Mouse (Mus musculus) cerebellum, postnatal 14 days (tissue): ENCODE data around the gene Amer3.
A peak's percentile ranks its signal among the peaks of the same experiment; 100 is the strongest.
"Not testable (repeated sequence)": the region's sequence is repeated elsewhere in the genome, so short reads cannot be mapped to it uniquely, and the experiment has no call there.

Experiments used
- DNase-seq, 2 experiments: peaks; one replicate each; pipeline ENCODE4 v3.0.0; 2021; ENCODE audit warnings: mixed read lengths in 2 of 2

Amer3 gene

DNA sequence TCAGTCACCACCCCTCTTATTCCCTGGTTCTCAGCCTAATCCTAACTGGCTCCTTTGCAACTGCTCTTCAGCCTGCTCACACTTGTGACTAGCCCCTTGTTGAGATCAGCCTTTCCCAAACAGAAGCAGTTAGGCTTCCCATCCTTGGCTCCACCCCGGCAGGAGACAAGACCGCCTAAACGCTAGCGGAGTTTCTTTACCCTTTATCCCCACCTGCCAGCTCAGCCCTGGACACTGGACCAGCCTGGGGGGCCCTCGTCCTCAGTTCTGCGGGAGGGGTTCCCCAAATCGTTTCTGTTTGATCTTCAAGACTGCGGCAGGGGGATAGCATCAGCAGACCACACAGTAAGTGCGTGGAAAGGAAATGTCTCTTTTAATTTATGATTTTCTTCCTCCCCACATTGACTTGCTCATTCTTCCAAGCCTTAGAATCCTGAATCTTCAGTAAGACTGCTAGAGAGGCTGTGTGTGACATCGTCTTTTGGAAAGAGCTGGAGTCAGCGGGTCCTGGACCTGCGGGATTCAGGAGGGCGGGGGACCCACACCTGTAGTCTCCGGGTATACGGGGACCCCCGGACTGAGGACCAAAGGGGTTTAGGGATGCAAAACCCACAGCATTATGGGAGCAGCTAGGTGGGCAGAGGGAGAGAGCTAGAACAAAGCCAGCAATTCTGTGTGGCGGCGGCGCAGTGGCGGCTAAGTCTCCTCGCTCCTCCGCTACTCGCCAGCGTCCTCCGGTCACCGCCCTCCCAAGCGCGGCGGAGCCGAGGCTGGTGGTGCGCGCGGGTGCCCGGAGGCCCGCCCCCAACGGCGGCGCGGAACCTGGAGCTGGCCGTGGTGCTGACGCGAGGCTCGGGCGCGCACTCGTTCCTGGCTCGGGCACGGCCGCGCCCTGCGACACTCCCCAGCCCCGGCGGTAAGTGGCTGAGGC is at the start of gene Amer3:
TSS of gene Amer3 (plus strand) at position 807 of the 931 bp plus-strand sequence.
- DNase-seq = peak; percentile 91 to 95

DNA sequence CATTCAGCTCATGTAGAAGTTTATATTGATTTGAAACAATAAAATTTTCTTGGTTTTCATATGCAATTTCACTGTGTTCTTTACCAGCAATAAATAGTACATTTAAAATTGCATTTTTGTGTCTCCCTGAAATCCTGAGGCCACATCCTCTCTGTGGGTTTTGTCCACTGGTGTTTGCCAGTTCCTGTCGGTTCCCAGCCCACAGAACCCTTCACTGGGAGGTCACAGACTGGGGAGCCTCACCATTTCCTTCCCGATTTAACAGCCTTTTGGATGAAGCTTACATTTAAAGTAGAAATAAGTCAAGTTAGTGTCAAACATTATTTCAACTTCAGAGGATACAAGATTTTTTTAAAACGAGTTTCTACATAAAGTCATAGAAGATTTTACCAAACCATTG is 44.9 kb upstream of the Amer3 start:
- DNase-seq = not testable (repeated sequence)

DNA sequence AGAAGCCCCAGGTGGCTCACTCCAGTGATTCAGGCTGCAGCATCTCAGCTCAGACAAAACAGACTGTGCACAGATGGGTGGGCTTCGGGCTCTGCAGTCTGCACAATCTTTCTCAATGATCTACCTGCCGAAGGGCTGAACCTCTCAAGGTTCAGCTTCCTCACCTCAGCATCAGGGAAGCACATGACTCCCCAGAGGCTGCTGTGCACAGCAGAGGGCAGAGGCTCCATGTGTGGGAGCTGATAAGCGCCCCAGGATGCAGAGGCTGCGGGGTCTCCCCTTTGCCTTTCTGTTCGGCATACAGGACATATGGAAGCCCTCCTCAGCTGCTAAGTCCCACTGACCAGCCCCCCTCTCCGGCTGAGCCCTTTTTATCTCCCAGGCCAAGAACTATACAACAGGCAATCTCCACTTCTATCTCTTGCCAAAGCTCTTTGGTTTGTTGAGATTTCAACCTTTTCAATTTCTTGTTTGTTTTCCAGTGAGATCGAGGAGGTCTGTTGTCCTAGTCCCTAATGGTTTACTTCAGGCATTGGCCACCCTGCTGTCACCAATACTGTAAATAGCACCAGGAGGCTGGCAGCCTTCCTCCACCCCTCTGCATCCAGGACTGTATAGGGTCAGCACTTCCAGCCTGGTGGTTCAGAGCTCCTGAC is 44.3 kb upstream of the Amer3 start, which contains the start of gene Cfc1:
TSS of gene Cfc1 (plus strand) at position 606 of the 656 bp plus-strand sequence.
- not testable (repeated sequence) for DNase-seq

- DNase-seq = peak in 1 of 2 experiments; percentile 20
Observed at GRCm38 (mm10) chr1:34536291-34536766, 43.1 kb upstream of the Amer3 start.

- peak in 1 of 2 experiments; percentile 26 for DNase-seq
Observed at GRCm38 (mm10) chr1:34536767-34537485, 42.5 kb upstream of the Amer3 start.

- no peak for DNase-seq
Observed at GRCm38 (mm10) chr1:34547074-34547473, 32.4 kb upstream of the Amer3 start.

DNA sequence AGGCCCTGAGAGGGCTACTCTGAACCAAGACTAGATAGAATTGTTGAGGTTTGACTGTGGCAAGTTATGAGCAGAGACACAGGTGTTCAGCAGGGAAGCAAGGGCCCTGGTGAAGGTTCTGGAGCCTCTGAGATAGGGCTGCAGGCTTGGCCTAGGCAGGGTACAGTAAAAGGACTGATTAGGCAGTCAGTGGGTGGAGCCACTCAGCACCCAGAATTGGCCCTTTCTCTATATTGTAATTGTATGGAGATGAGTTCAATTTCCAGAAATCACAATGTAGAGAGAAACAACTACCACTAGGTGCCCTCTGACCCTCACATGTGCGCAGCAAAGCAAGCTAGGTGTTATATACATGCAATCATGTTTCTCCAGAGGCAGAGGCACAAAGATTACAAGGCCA is 25.8 kb upstream of the Amer3 start:
- DNase-seq = no peak

DNA sequence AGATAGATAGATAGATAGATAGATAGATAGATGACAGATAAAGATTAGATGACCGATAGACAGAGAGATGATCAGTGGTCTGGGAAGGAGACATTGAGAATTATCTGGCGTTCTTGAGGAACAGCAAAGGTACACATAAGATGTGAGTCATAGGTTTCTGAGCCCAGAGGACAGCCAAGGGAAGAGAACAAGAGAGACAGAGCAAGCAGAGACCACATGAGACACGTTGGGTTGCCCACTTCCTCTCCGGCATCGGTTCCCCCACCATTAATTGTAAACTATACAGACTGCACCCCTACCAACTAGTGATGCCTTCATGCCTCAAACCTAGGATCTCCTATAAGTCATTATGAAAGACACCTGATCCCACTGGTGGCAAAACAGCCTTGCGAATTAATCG is 25.2 kb upstream of the Amer3 start:
- DNase-seq = no peak

DNA sequence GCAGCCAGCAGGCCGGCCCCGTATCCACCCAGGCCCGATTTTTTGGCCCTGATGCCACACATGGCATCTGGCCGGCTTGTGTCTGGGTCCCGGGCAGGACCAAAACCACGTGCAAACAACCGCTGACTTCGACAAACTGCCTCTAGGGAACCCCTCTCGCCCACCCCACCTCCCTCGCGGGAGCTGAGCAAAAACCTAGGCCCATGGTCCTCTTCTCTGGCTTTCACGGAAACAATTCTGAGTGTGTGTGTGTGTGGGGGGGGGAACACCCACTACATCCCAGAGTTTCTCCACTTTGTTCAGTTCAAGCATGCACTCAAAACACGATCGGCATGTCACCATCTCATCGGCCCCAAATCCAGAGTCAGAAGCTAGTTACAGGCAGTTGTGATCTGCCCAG is 18.6 kb upstream of the Amer3 start, which contains the start of gene Prss40:
TSS of gene Prss40 (minus strand) at position 101 of the 400 bp plus-strand sequence.
- no peak for DNase-seq

GRCm38 (mm10) chr1:34564383-34565045 is 14.9 kb upstream of the Amer3 start:
- no peak for DNase-seq

DNA sequence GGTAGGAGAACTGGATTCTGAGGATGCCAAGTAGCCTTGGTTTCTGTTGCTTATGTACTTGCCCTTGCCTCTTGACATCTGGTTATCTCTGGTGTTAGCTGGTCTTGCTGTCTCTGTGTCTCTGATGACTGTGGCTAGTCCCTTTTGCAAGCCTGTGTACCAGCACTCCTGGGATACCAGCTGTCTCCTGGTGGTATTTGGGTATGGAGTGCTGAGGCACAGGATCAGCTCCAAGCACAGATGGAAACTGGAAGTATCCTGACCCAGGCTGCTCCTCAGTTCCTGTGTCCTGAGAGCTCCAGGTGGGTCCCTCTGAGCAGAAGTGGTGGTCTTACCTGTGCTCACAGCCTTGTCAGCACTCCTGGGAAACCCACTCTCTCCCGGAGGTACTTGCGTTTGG is 11.3 kb upstream of the Amer3 start:
- DNase-seq = no peak

- no peak for DNase-seq
Observed at GRCm38 (mm10) chr1:34569876-34570275, 9.6 kb upstream of the Amer3 start.

- DNase-seq = peak; percentile 34
Observed at GRCm38 (mm10) chr1:34571431-34571830, 8.0 kb upstream of the Amer3 start.

DNA sequence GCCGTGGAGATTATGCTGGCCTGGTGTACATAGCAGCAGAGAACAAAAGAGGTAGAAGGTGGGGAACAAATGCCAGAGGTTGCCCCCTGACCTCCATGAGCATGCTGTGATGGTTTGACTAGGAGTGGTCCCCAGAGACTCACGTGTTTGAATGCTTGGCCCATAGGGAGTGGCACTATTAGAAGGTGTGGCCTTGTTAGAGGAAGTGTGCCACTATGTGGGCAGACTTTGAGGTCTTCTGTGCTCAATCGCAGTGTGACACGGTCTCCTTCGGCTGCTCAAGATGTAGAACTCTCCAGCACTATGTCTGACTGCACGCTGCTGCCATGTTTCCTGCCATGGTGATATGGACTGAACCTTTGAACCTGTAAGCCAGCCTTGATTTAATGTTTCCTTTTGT is 6.2 kb upstream of the Amer3 start:
- no peak for DNase-seq

DNA sequence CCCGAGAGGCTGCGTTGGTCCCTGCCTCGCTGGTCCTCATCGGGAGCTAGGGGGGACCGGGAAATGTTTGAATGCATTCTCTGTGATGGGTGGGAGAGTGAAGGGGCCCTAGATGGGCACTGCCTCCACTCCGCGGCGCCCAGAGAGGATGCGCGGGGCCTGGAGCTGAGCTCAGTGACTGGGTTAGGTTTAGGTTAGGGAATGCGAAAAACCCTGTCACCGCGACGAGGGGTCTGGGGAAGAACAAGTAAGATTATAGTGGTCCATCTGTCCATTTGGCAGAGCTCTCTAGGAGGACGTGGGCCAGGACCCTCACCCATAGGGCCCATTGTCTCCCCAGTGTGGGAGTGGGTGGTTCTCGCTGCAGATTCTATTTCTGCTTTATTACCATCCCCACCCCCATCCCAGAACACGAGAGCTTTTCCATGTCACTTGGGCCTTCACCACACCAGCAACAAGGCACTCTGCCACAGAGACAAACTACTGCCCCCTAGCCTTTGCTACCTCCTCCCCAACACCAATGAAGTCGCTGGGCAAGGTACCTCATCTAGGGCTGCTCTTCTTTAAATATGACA is 412 bp downstream of the Amer3 start:
- peak in 1 of 2 experiments; percentile 64 for DNase-seq

GRCm38 (mm10) chr1:34582218-34582617 is 2.8 kb downstream of the Amer3 start:
- DNase-seq = peak in 1 of 2 experiments; percentile 50

GRCm38 (mm10) chr1:34583821-34584263 is 4.4 kb downstream of the Amer3 start:
- peak; percentile 99 for DNase-seq

DNA sequence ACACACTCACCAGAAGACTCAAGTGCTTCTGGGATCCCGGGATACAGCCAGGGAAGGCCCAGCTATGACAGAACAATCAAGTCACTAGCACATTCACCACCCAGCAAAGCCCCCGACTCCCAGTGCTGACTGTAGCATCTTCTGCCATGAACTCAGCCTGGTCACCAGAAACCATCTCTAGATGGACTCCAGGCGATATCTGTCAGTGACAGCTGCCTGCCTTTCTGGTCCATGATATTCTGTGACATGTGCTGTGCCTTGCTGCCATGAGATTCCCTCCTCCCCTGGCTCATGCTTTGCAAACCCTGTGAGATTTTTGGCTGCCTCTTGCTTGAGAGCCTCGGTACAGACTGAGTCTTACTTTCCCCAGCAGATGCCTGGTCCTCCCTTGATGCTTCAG is 5.3 kb downstream of the Amer3 start:
- DNase-seq = peak; percentile 70 to 75

- DNase-seq = no peak
Observed at GRCm38 (mm10) chr1:34587298-34588096, 8.0 kb downstream of the Amer3 start.

- peak in 1 of 2 experiments; percentile 38 for DNase-seq
Observed at GRCm38 (mm10) chr1:34600000-34600399, 20.5 kb downstream of the Amer3 start.
